Mouse (Mus musculus) heart, adult 2 months (tissue): ENCODE measurements at regions not wholly inside any gene's neighbourhood (a gene's known extent, or its start where the extent isn't known, plus 50 kb on each side); places are given as distances from the start of the nearest gene placed in this dataset.

Source experiments
- DNase-seq, 2 experiments: peaks; one replicate each; pipeline ENCODE4 v3.0.0; 2021
- H3K27ac ChIP-seq: fragments of 200-600 bp; 2 replicates; pipeline ENCODE4 v1.8.1; 2022
- H3K27me3 ChIP-seq: fragments of 200-500 bp; 2 replicates; pipeline ENCODE4 v1.6.1; 2012; ENCODE audit warnings: mild to moderate bottlenecking, low read length, inconsistent platforms, mixed read lengths; ENCODE audit not compliant: control insufficient read depth, insufficient read depth
- H3K36me3 ChIP-seq: fragments of 200-500 bp; 2 replicates; pipeline ENCODE4 v1.6.1; 2012; ENCODE audit warnings: low read length, inconsistent platforms; ENCODE audit not compliant: control insufficient read depth, insufficient read depth
- H3K4me1 ChIP-seq: fragments of 200-500 bp; 2 replicates; pipeline ENCODE4 v1.6.1; 2011; ENCODE audit warnings: low read length; ENCODE audit not compliant: control insufficient read depth, insufficient read depth
- H3K4me3 ChIP-seq: fragments of 200-600 bp; 2 replicates; pipeline ENCODE4 v1.8.1; 2022
- H3K79me2 ChIP-seq: fragments of 200-500 bp; replicated peaks from 2 replicates; pipeline ENCODE4 v1.6.1; 2012; ENCODE audit warnings: mild to moderate bottlenecking, inconsistent platforms, low read length, moderate library complexity, mixed read lengths; ENCODE audit not compliant: control insufficient read depth, insufficient read depth
- H3K9ac ChIP-seq: fragments of 200-500 bp; 2 replicates; pipeline ENCODE4 v1.6.1; 2012; ENCODE audit warnings: low read depth, mild to moderate bottlenecking, control low read depth, inconsistent platforms, low read length, mixed read lengths
- CTCF ChIP-seq: fragments of 200-600 bp; IDR thresholded peaks from 2 replicates; pipeline ENCODE4 v1.8.1; 2022; ENCODE audit warnings: antibody characterized with exemption, mild to moderate bottlenecking, moderate library complexity
- EP300 ChIP-seq: fragments of 200-500 bp; IDR thresholded peaks from 2 replicates; pipeline ENCODE4 v1.6.1; 2011; ENCODE audit warnings: low read depth, low read length, control low read depth; ENCODE audit not compliant: insufficient read depth
- POLR2A ChIP-seq: fragments of 200-500 bp; IDR thresholded peaks from 2 replicates; pipeline ENCODE4 v1.6.1; 2011; ENCODE audit warnings: mild to moderate bottlenecking, low read depth, low read length, control low read depth; ENCODE audit not compliant: insufficient read depth
- WGBS: fragments of 180-500 bp; shearing (Covaris S2); methylation state at CpG from one replicate; pipeline ENCODE4 v1.1.7; 2018; 5-methylcytosine and 5-hydroxymethylcytosine counted together
- intact Hi-C: fragments of 180-260 bp; cut with DNase I; formaldehyde crosslinking; loops from one replicate; pipeline ENCODE4 v1.15.1; 2025

- TF ChIP-seq POLR2A (no peak), CTCF (no peak), EP300 (no peak)
- H3K9ac ChIP-seq: no peak overlapping the region
- H3K36me3 ChIP-seq: no peaks in the 10 kb centered on the region
- H3K4me1 ChIP-seq: no peaks in the 10 kb centered on the region
- WGBS: 87% methylated on average over 7 of the region's 7 CpGs
- no peak for DNase-seq
- H3K4me3 ChIP-seq: no peak overlapping the region
- no peaks in the 10 kb centered on the region for H3K79me2 ChIP-seq
- no peaks in the 10 kb centered on the region for H3K27me3 ChIP-seq
- intact Hi-C loops: no loop called here
- no peak overlapping the region for H3K27ac ChIP-seq
These were observed 174.8 kb upstream of the Nr4a3 start for GRCm38 (mm10) chr4:47870010-47870637.

- Histone ChIP-seq H3K9ac (no peak overlapping the region), H3K4me3 (no peak overlapping the region), H3K27ac (no peak overlapping the region), H3K79me2 (no peaks in the 10 kb centered on the region), H3K4me1 (no peaks in the 10 kb centered on the region), H3K36me3 (no peaks in the 10 kb centered on the region), H3K27me3 (no peaks in the 10 kb centered on the region)
- 70% methylated on average over 5 of the region's 5 CpGs for WGBS
- DNase-seq: no peak
- intact Hi-C loops: no loop called here
- TF ChIP-seq POLR2A: no peak
- no peak for TF ChIP-seq EP300
- no peak for TF ChIP-seq CTCF
These were observed 174.3 kb upstream of the Nr4a3 start for GRCm38 (mm10) chr4:47870638-47871019.

- no peaks in the 10 kb centered on the region for H3K79me2 ChIP-seq
- intact Hi-C loops: no loop called here
- 51% methylated on average over 9 of the region's 9 CpGs for WGBS
- no peak overlapping the region for H3K27ac ChIP-seq
- no peaks in the 10 kb centered on the region for H3K27me3 ChIP-seq
- no peak for DNase-seq
- no peak overlapping the region for H3K9ac ChIP-seq
- H3K4me3 ChIP-seq: no peak overlapping the region
- no peak for TF ChIP-seq CTCF
- no peak for TF ChIP-seq POLR2A
- TF ChIP-seq EP300: no peak
- no peaks in the 10 kb centered on the region for H3K36me3 ChIP-seq
- H3K4me1 ChIP-seq: no peaks in the 10 kb centered on the region
These were observed 163.4 kb upstream of the Nr4a3 start for GRCm38 (mm10) chr4:47881560-47881959.

DNA sequence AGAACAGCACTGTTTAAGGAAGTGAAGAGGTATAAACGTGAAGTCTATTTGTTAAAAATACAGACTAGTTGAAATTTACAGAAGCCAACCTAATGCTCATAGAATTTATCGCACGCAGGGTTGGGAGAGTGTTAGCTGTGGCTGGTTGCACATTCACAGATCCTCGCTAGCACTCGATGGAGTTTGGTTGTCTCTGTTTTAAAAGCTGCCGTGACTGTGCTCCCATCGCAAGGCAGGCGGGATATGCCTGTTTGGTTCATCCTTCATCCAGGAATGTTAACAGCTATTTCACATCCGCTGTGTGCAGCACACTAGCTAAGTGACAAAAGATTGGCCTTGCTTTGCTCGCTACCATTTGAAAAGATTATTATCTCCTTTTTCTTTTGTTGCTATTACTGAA, 162.9 kb upstream of the Nr4a3 start:
- Histone ChIP-seq H3K79me2 (no peaks in the 10 kb centered on the region), H3K27me3 (no peaks in the 10 kb centered on the region), H3K4me3 (no peak overlapping the region), H3K4me1 (no peaks in the 10 kb centered on the region), H3K9ac (no peak overlapping the region), H3K27ac (no peak overlapping the region), H3K36me3 (no peaks in the 10 kb centered on the region)
- no peak for TF ChIP-seq CTCF
- TF ChIP-seq POLR2A: no peak
- TF ChIP-seq EP300: no peak
- 79% methylated on average over 10 of the region's 10 CpGs for WGBS
- DNase-seq: no peak
- intact Hi-C loops: no loop called here

DNA sequence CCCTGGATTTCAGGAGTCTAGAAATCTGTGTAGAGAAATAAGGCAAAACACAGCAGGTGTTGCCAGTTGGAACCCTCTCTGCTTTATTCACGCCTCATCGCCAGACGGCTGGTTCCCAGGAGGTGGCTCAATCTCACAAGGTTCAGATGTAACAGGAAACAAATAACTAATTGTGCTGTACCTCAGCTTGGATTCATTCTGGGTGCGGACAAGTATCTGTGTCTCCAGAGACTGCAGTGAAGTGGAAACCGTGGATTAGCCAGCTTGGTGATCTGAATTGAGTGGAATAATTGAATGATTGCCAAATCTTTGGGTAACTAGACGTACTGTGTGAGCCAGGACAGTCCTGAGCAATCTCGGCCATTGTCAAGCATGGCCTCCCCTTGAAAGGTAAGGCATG, 145.4 kb upstream of the Nr4a3 start:
- DNase-seq: no peak
- Histone ChIP-seq H3K36me3 (no peaks in the 10 kb centered on the region), H3K4me3 (no peak overlapping the region), H3K4me1 (no peaks in the 10 kb centered on the region), H3K27me3 (no peaks in the 10 kb centered on the region), H3K27ac (no peak overlapping the region), H3K79me2 (no peaks in the 10 kb centered on the region), H3K9ac (no peak overlapping the region)
- intact Hi-C loops: no loop called here
- 53% methylated on average over 7 of the region's 7 CpGs for WGBS
- no peak for TF ChIP-seq POLR2A
- TF ChIP-seq EP300: no peak
- no peak for TF ChIP-seq CTCF

DNA sequence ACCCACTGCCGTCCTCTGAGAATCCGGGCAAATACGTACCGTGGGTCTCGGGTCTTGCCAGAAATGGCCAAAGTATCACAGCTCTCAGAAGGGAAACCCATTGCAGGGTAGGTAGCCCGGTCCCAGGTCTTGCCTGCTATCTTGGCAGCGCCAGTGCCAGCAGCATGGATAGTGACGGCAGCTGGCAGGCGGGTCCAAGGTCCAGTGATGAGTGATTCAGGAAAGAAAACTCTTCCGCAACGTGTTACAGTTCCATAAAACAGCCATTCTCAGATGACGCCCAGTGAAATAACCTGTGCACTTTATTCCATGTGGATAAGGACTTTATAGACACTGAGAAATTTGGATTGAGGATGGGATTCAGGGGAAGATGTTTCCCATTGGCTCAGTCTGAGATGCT, 142.2 kb upstream of the Nr4a3 start:
- TF ChIP-seq POLR2A: no peak
- no peak for TF ChIP-seq EP300
- TF ChIP-seq CTCF: no peak
- WGBS: 90% methylated on average over 12 of the region's 12 CpGs

More for the DNA sequence above, 142.2 kb upstream of the Nr4a3 start:
- H3K79me2 ChIP-seq: no peaks in the 10 kb centered on the region
- H3K27ac ChIP-seq: no peak overlapping the region
- H3K27me3 ChIP-seq: no peaks in the 10 kb centered on the region
- H3K4me1 ChIP-seq: no peaks in the 10 kb centered on the region
- H3K9ac ChIP-seq: no peak overlapping the region
- no peak for DNase-seq
- no peak overlapping the region for H3K4me3 ChIP-seq
- no peaks in the 10 kb centered on the region for H3K36me3 ChIP-seq
- intact Hi-C loops: no loop called here
